Mouse (Mus musculus): Measurements from ENCODE around the gene Hoxb9.

DNA sequence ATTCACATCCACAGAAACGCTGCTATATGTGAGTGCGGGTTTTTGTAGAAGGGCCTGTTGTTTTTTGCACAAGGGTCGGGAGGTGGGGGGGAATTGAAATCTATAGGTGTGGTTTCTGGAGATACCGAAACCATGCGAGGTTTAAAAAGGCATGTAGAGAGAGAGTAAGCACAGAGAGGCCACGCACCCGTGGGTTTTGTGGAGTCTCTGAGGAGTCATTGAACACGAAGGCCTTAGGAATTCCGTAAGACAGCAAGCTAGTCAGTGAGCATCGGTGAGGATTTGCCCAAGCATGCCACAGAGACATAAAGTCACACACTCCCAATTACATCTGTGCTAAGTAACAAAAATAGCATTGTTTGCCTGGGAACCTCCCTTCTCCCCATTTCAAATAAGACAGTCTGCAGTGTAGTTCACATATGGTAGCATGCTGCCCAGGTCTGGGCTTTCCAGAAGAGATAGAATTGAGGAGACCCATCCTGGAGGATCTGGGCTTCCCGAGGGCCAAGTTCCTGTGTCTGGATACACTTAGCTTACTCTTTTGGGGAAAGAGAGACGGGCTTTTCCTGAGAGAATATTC lies 18.6 kb upstream of the Hoxb9 start:
- TF ChIP-seq CTCF (conservative IDR thresholded peaks at IDR 0.05; ENCODE audit: low read length) (no peak), NANOG (IDR thresholded peaks at IDR 0.05; ENCODE audit: borderline replicate concordance, low read length) (no peak)

All from E14TG2a.4 (cell line).